Mouse (Mus musculus) G1E-ER4 (cell line): ENCODE measurements around the gene Bcr. TPM values are rescaled to one million over a fixed set of nuclear protein-coding genes. Genes with fewer than 3 reads are reported as not detected.

ENCODE experiments used
- GATA1 ChIP-seq: IDR thresholded peaks from one replicate; pipeline ENCODE4 v1.8.0; 2012; ENCODE audit warnings: low read length, inconsistent platforms
- polyA plus RNA-seq: library from polyadenylated mRNA; stranded (reverse); fragments of >175 nt; gene quantifications from 2 replicates; pipeline ENCODE4 v1.2.3, GENCODE M21; 2012

Bcr gene
- polyA plus RNA-seq, 1 experiment: not detected

DNA sequence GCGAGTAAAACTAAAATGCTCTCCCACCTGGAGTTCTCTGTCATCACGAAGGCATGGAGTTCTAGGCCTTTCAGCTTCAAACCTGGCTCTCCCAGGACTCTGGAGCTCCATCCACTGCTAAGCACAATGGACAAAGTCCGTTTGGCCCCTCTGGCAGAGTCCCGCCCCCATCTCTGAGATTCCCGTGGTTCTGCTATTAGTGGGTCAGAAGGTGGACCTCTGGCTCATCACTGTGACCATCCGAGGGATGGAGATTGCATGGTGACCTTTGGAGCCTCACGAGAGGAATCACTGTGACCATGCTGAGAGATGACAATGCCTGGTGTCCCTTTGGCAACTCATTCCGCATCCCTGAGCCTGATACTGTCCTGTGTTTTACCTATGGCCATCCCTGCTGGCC, 7.5 kb upstream of the Bcr start:
- TF ChIP-seq GATA1: no peak

- no peak for TF ChIP-seq GATA1
These were observed 6.7 kb upstream of the Bcr start for GRCm38 (mm10) chr10:75053655-75054054.

GRCm38 (mm10) chr10:75054125-75054524, 6.3 kb upstream of the Bcr start:
- no peak for TF ChIP-seq GATA1

- no peak for TF ChIP-seq GATA1
These were observed 4.7 kb upstream of the Bcr start for GRCm38 (mm10) chr10:75055672-75056071.

DNA sequence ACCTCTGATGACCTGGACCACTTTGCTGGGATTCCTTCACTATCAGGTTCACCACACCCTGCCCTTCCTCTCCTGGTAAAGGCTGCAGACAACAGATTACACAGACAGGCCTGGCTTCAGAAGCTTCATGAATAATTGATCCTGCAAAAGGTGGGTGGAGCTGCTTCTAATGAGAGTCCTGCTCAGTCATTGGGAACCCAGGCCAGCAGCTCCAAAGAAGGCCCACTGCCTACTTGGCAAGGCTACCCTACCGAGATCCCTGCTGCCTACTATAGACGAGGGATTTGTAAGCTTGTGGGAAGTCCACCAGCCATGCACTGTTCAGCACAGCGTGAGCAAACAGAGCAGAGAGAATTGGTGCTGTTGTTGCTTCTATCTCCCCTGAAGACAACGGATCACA, 4.1 kb upstream of the Bcr start:
- TF ChIP-seq GATA1: no peak

- TF ChIP-seq GATA1: no peak
These were observed 2.1 kb upstream of the Bcr start for GRCm38 (mm10) chr10:75058336-75058735.

- TF ChIP-seq GATA1: no peak
These were observed 1.5 kb upstream of the Bcr start for GRCm38 (mm10) chr10:75058761-75059395.

- TF ChIP-seq GATA1: no peak
These were observed 996 bp upstream of the Bcr start for GRCm38 (mm10) chr10:75059396-75059795.

- TF ChIP-seq GATA1: no peak
These were observed 447 bp downstream of the Bcr start for GRCm38 (mm10) chr10:75060843-75061235.

- TF ChIP-seq GATA1: no peak
These were observed 1.2 kb downstream of the Bcr start for GRCm38 (mm10) chr10:75061341-75062188.

DNA sequence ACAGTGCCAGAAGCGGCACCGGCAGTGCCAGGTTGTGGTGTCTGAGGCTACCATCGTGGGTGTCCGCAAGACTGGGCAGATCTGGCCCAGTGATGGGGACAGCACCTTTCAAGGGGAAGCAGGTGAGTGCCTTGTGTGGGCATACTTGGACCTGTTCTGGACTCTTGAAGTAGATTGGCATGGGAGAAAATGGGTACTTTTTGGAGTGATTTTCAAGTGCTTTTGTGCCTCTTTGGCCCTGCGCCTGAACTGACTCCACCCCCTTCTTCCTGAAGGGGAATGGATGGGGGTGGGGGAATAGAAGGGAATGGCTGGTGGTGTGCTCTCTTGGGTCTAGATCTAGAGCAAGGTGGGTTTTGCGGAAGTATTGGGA, 1.8 kb downstream of the Bcr start:
- TF ChIP-seq GATA1: no peak

DNA sequence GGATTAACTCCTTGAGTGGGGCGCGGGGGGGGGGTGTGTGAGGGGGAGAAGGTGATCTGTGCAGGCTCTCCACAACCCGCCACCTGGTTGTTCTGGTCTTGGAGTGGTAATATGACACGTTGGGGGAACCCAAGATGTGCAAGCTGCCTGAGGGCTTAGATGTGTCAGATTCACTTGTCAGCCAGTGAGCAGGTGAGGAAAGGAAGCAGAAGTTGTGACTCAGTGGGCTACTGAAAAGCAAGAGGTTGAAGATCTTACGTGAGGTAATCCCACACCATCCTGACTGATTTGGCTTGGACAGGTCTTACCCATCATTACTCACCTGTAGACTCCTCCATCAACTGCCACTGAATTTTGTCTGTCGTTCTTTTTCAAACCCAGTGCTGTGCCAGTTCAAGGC, 2.2 kb downstream of the Bcr start:
- no peak for TF ChIP-seq GATA1

- no peak for TF ChIP-seq GATA1
These were observed 3.0 kb downstream of the Bcr start for GRCm38 (mm10) chr10:75063301-75063965.

GRCm38 (mm10) chr10:75065691-75066090, 5.3 kb downstream of the Bcr start:
- no peak for TF ChIP-seq GATA1

GRCm38 (mm10) chr10:75067446-75067845, 7.1 kb downstream of the Bcr start:
- no peak for TF ChIP-seq GATA1

DNA sequence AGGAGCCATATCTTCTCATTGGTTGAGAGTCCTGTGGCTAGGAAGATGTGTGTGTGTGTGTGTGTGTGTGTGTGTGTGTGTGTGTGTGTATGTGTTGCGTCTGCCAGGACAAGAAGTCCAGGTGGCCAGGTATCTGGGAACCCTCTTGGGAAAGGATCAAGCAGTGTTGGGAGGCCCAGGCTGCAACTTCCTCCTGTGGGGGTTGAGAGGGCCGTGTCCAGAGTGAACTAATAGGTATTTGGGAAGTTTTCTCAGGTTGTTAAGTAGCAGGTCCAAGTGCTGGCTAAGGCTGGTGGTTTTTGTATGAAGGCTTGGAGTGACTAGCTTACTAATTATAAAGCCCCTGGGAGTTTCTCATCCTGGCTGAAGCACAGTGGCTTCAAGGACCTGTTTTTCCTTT, 7.7 kb downstream of the Bcr start:
- no peak for TF ChIP-seq GATA1

DNA sequence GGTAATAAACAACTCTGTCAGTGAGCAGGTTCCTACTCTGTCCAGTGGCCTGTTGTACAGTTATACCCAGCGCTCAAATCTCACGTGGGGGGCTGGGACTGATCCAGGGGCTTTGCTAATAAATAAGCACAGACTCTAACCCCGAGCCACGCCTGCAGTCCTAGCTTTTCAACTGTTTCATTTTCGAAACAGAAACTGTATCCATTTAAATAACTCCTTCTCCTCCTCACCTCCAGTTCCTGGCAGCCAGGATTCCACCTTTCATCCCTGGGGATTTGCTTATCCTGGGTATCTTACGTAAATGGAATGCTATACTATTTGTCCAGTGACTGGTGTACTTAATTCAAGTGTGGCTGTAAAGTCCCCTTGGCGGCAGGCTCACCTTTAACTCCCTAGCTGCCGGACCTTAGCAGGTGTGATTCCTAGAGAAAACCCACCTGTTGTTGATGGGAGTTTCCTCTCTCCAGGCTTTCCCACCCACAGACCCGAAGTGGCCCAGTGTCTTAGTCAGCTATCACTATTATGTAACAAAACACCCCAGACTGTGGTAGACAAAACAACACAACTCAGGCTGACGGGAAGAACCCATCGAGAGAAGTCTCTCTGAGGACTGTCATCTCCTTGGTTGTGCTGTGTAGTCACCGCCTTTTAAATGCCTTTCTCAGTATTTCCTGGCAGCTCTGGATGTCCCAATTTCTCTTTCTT, 8.4 kb downstream of the Bcr start:
- TF ChIP-seq GATA1: no peak
